Mouse (Mus musculus): ENCODE results near the gene Olfr132. TPM values are rescaled to one million over a fixed set of nuclear protein-coding genes. Genes with fewer than 3 reads are reported as not detected.
"Not testable (repeated sequence)": the region's sequence is repeated elsewhere in the genome, so short reads cannot be mapped to it uniquely, and the experiment has no call there.

The Olfr132 gene
- total RNA-seq (2021), result not detected

DNA sequence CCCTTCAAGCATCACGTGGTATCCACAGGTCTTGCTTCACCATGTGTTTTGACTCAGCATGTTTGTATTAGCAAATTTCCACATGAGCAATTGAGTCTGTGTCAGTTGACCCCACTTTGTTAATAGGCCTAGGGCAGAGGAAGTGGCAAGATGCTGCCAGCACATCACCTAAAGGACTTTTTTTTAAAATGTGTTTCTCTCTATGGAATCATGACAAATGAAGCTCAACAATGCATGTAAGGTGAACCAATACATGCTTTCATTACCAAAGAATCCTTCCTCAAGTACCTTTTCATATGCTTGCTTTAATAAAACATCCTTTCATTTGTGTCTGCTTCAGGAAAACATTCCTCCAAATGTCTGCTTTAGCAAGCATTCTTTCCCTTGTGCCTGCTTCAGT is at the start of gene Olfr132:
Olfr132 (minus strand) TSS at position 101 of the 400 bp plus-strand sequence.
- DNase-seq, result no peak
- intact Hi-C loops (cut with DNase I), result no loop called here

DNA sequence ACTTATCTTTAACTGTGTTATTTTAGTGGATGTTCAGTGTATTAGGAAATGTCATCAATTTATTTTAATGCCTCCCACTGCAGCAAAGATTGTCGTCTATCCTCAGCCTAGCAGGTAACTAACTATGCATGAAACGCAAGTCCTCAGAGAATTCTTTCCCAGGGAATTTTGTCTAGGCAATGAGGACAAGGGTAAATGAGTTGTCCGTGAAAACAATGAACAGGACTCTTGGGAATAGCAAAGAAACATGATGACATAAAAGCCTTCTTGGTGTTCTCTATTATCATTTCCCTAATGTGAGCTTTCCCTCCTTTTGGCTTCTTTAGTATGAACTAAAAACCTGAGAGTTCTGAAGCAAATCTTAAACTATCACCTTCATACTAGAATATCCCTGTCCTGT is 36.8 kb upstream of the Olfr132 start, which contains the start of gene Olfr134:
Olfr134 (plus strand) TSS at position 301 of the 400 bp plus-strand sequence.
- DNase-seq, result no peak
- intact Hi-C loops (cut with DNase I), result no loop called here

DNA sequence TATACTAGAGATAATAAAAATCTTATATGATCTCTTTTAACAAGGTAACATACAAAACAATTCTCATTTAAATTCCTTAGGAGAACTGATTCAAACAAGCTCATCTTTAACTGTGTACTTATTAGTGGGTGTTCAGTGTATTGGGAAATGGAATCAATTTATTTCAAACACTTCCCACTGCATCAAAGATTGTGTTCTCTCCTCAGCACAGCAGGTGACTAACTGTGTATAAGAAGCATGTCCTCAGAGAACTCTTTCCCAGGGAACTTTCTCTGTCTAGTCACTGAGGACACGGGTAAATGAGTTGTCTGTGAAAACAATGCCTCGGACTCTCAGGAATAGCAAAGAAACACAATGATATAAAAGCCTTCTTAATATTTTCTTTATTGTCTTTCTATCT is 10.7 kb upstream of the Olfr132 start, which contains the start of gene Olfr133:
Olfr133 (plus strand) TSS at position 301 of the 400 bp plus-strand sequence.
- DNase-seq, result no peak
- intact Hi-C loops (cut with DNase I), result no loop called here

DNA sequence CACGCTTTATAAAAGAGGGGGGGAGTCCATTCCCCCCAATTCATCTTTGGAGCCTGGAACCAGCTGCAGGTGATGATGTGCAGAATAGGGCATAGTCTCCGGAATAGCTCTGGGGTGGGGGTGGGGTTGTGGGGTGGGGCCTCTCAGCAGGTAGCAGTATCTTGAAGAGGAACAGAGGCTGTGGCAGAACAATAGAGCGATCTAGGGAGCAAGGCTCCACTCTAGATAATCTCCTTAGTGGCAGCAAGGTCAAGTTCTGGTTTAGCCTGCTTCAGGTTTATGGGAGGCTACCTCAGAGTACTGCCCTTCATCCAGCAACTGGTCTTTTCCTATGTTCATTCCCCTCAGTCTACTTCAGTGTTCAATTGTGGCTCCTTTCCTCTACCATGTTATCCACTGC is 9.0 kb downstream of the Olfr132 start:
- DNase-seq; intact Hi-C loops (cut with DNase I): not testable (repeated sequence)

DNA sequence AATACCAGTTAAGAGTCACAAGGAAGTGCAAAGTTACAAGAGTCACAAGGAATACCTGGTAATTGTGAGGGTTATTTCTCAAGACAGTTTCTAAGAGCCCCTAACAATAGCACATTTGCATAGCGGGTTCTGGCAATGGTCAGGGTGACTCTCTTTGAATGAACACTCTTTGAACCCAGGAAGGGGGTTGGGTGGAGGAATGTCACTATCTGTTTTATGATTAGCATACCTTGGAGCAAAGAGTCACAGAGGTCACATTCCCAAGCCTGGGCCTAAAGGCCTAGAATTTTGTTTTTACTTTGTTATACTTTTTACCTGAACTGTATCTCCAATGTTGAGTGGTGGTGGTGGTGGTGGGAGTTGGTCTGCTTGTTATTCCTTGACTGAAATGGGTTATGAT is 10.1 kb downstream of the Olfr132 start:
- DNase-seq; intact Hi-C loops (cut with DNase I): not testable (repeated sequence)

DNA sequence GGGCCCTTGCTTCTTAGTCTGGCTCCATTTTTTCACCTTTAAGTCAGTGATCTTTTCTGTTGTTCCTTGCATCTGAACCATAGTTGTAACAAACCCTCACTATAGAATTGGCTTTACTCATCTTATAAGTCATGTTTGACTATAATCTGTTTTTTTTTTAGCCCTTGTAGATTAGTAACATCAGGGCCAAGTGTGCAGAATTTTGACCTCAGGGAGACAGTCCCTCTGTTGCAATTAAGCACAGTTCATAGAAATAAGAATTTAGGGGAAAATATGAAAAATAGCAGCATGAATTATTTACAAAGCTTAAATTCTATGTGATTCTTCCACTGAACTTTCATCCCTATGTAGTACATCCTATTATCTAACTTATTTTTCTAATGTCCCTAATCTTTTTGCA is 45.7 kb downstream of the Olfr132 start, which contains the start of gene Olfr131:
Olfr131 (minus strand) TSS at position 101 of the 400 bp plus-strand sequence.
- intact Hi-C loops (cut with DNase I), result no loop called here
- no peak for DNase-seq

DNA sequence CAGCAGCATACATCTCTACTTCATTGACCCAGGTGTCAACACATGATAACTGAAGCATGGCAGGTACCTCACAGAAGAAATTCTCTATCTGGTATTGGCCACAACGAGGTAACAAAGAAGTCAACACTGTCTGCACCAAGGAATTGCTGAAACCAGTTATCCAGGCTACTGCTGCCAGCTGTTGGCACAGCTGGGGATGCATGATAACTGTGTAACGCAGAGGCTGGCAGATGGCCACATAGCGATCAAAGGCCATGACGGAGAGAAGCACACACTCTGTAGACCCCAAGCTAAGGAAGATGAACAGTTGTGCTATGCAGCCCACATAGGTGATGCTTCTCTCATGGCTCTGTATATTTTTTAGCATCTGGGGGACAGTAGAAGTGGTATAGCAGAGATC is 52.0 kb downstream of the Olfr132 start:
- intact Hi-C loops (cut with DNase I), result no loop called here
- no peak for DNase-seq

Other genes starting within 250 kb of the Olfr132 start
- gene Olfr127, start 234.1 kb downstream of the Olfr132 start, total RNA-seq (2021), result not detected
- gene Olfr128, start 214.0 kb downstream of the Olfr132 start, total RNA-seq (2021), result not detected
- not detected for gene Olfr761, start 181.4 kb downstream of the Olfr132 start, total RNA-seq (2021)
- not detected for gene Olfr129, start 74.4 kb downstream of the Olfr132 start, total RNA-seq (2021)
- gene Olfr130, start 70.6 kb downstream of the Olfr132 start, total RNA-seq (2021), result not detected
- gene Olfr131, start 45.8 kb downstream of the Olfr132 start, total RNA-seq (2021), result not detected
- not detected for gene Olfr133, start 10.8 kb upstream of the Olfr132 start, total RNA-seq (2021)
- not detected for gene Olfr134, start 36.9 kb upstream of the Olfr132 start, total RNA-seq (2021)
- not detected for gene Olfr135, start 69.8 kb upstream of the Olfr132 start, total RNA-seq (2021)
- gene Olfr138, start 126.5 kb upstream of the Olfr132 start, total RNA-seq (2021), result not detected
- gene Olfr137, start 173.0 kb upstream of the Olfr132 start, total RNA-seq (2021), result not detected
- not detected for gene Olfr136, start 195.3 kb upstream of the Olfr132 start, total RNA-seq (2021)

Data from left cerebral cortex, postnatal 4 days (tissue).